Mouse (Mus musculus) heart, embryonic 10.5 days (tissue): ENCODE measurements around the gene Padi1. TPM values are rescaled to one million over a fixed set of nuclear protein-coding genes. Genes with fewer than 3 reads are reported as not detected.

Experiments
- DNase-seq: peaks from one replicate; pipeline ENCODE4 v3.0.0-alpha.2; 2017; ENCODE audit warnings: low spot score
- H3K27ac ChIP-seq: fragments of 300-500 bp; sonication (generic); 2 replicates; pipeline ENCODE4 v1.5.1; 2016; ENCODE audit warnings: mild to moderate bottlenecking
- H3K27me3 ChIP-seq: fragments of 300-500 bp; sonication (generic); 2 replicates; pipeline ENCODE4 v1.6.1; 2016; ENCODE audit warnings: mild to moderate bottlenecking; ENCODE audit not compliant: poor library complexity, insufficient read depth, severe bottlenecking
- H3K36me3 ChIP-seq: fragments of 300-500 bp; sonication (generic); 2 replicates; pipeline ENCODE4 v1.6.1; 2016; ENCODE audit warnings: mild to moderate bottlenecking, moderate library complexity
- H3K4me1 ChIP-seq: fragments of 300-500 bp; sonication (generic); 2 replicates; pipeline ENCODE4 v1.6.1; 2016; ENCODE audit warnings: mild to moderate bottlenecking
- H3K4me3 ChIP-seq: fragments of 300-500 bp; sonication (generic); 2 replicates; pipeline ENCODE4 v1.5.1; 2016; ENCODE audit warnings: mild to moderate bottlenecking, moderate library complexity
- H3K9me3 ChIP-seq: fragments of 300-500 bp; sonication (generic); 2 replicates; pipeline ENCODE4 v1.6.1; 2016; ENCODE audit warnings: mild to moderate bottlenecking, moderate library complexity
- WGBS: fragments of 180-500 bp; shearing (Covaris S2); methylation state at CpG from one replicate; pipeline ENCODE4 v1.1.7; 2016; 5-methylcytosine and 5-hydroxymethylcytosine counted together
- polyA plus RNA-seq: library from polyadenylated mRNA; unstranded; fragments of >200 nt; fragmentation: Nextera tagmentation; extraction: Ambion mirVana; gene quantifications from 2 replicates; pipeline ENCODE4 v1.2.1, GENCODE M21; 2016

Gene Padi1
- polyA plus RNA-seq, 1 experiment from 2014 or later, result 0.16 TPM

- H3K36me3 ChIP-seq, result no peaks in the 10 kb centered on the region
- peaks cover 4% of the 10 kb centered on the region; the same call in 1 of the 2 replicates for H3K4me1 ChIP-seq
- peaks cover 6% of the 10 kb centered on the region; the same call in 1 of the 2 replicates for H3K9me3 ChIP-seq
- no peak overlapping the region for H3K27ac ChIP-seq
- H3K4me3 ChIP-seq, result no peak overlapping the region
- DNase-seq, result peak; percentile 72
- peaks cover 12% of the 10 kb centered on the region; the same call in 1 of the 2 replicates for H3K27me3 ChIP-seq
- WGBS, result 57% methylated on average over 6 of the region's 6 CpGs
These were observed 31.1 kb upstream of the Padi1 start for GRCm38 (mm10) chr4:140876681-140877080.

DNA sequence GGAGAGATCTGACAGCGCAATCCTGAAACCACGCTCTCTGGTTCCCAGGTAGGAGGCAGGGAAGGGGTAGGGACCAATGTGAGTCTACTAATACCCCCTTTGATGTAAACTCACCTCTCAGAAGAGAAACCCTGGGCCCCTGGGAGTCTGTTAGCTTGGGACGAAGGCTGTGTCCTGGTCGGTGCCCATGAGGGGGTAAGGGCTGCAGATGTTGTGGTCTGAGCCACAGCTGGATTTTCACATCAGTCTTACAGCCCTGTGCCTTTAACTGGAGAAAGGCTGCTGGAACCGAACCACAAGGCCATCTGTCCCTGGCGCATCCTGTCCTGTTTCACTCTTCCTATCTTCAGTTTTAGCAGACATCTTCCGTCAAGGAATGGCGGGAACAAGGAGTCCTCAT, 30.6 kb upstream of the Padi1 start:
- no peaks in the 10 kb centered on the region for H3K36me3 ChIP-seq
- 77% methylated on average over 8 of the region's 8 CpGs for WGBS
- H3K9me3 ChIP-seq, result peaks cover 6% of the 10 kb centered on the region; the same call in 1 of the 2 replicates
- DNase-seq, result peak; percentile 70
- no peak overlapping the region for H3K27ac ChIP-seq
- H3K4me1 ChIP-seq, result peaks cover 4% of the 10 kb centered on the region; the same call in 1 of the 2 replicates
- H3K27me3 ChIP-seq, result peaks cover 16% of the 10 kb centered on the region; the same call in 1 of the 2 replicates
- H3K4me3 ChIP-seq, result no peak overlapping the region

- peak; percentile 73 for DNase-seq
- H3K4me3 ChIP-seq, result no peak overlapping the region
- no peak overlapping the region for H3K27ac ChIP-seq
- no peaks in the 10 kb centered on the region for H3K36me3 ChIP-seq
- peaks cover 40% of the 10 kb centered on the region for H3K27me3 ChIP-seq
- H3K9me3 ChIP-seq, result peaks cover 6% of the 10 kb centered on the region; the same call in 1 of the 2 replicates
- WGBS, result 43% methylated on average over 11 of the region's 11 CpGs
- H3K4me1 ChIP-seq, result peaks cover 18% of the 10 kb centered on the region
These were observed 27.4 kb upstream of the Padi1 start for GRCm38 (mm10) chr4:140873011-140873410.

- H3K9me3 ChIP-seq, result peaks cover 6% of the 10 kb centered on the region; the same call in 1 of the 2 replicates
- no peak overlapping the region for H3K27ac ChIP-seq
- H3K4me1 ChIP-seq, result peaks cover 21% of the 10 kb centered on the region
- no peak overlapping the region for H3K4me3 ChIP-seq
- H3K36me3 ChIP-seq, result no peaks in the 10 kb centered on the region
- 66% methylated on average over 5 of the region's 5 CpGs for WGBS
- DNase-seq, result peak; percentile 64
- peaks cover 40% of the 10 kb centered on the region for H3K27me3 ChIP-seq
These were observed 27.1 kb upstream of the Padi1 start for GRCm38 (mm10) chr4:140872686-140872992.

DNA sequence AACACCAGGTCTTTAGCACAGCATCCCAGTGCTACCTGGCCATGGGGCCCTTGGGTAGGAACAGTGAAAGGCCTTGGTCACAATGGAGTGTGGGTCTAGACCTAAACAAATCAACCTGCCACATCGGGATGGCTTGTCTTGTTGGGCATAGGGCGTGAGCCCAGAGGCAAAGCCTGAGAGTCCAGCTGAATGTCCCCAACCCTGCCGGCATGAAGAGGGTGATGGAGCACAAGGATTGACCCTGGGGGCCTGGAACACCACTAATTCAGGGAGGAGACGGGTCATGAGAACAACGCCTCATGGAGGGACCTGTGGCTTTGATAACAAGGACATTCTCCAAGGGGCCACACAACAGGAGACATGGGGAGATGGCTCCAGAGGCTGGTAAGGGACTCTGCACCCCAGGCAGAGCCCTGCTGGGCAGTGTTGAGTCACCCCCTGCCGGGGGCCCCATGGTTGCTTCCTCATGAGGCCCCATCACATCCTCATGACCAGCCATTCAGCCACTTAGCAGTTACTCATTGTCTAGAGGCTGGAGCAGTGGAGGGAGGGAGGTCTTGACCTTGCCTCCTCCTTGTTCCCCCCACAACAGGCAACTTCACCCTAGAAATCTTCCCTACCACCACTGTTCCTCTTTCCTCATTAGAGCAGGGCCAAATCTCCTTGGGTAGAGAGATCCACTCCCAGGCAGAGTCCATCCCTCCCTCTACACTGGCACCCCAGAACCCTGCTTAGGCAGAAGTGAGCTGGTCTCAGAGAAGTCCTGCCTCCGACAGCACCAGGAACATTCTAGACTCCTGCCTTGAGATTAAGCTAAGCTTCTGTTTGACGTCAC, 26.5 kb upstream of the Padi1 start:
- Histone ChIP-seq H3K4me3 (no peak overlapping the region), H3K36me3 (no peaks in the 10 kb centered on the region), H3K27ac (no peak overlapping the region), H3K9me3 (peaks cover 6% of the 10 kb centered on the region; the same call in 1 of the 2 replicates), H3K4me1 (peaks cover 27% of the 10 kb centered on the region), H3K27me3 (peaks cover 40% of the 10 kb centered on the region)
- 75% methylated on average over 8 of the region's 8 CpGs for WGBS
- peak; percentile 64 for DNase-seq

DNA sequence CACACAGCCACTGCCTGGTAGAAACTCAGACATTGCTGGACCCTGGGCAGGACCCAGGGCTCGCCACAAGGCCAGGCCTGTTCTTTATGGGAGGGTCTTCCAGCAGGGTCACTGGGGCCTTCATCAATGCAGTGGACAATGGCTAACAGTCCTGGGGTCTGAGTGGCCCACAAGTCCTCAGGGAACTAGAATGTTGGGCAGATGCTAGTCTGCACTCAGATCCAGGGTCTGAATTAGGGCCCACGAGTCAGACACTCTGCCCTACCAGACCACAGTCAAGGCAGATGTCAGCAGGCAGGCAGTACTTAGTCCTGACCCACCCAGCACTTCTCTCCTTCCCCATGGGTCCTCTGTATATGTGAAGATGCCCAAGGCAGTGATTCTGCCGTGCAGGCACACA, 25.8 kb upstream of the Padi1 start:
- DNase-seq, result peak; percentile 58
- H3K4me3 ChIP-seq, result no peak overlapping the region
- peaks cover 33% of the 10 kb centered on the region for H3K27me3 ChIP-seq
- no peaks in the 10 kb centered on the region for H3K36me3 ChIP-seq
- 84% methylated on average over 3 of the region's 3 CpGs for WGBS
- peaks cover 31% of the 10 kb centered on the region for H3K4me1 ChIP-seq
- peaks cover 6% of the 10 kb centered on the region; the same call in 1 of the 2 replicates for H3K9me3 ChIP-seq
- no peak overlapping the region for H3K27ac ChIP-seq

- H3K27ac ChIP-seq, result no peak overlapping the region
- H3K9me3 ChIP-seq, result peaks cover 6% of the 10 kb centered on the region; the same call in 1 of the 2 replicates
- H3K27me3 ChIP-seq, result peaks cover 31% of the 10 kb centered on the region
- DNase-seq, result no peak
- no peaks in the 10 kb centered on the region for H3K36me3 ChIP-seq
- no peak overlapping the region for H3K4me3 ChIP-seq
- WGBS, result 77% methylated on average over 7 of the region's 7 CpGs
- peaks cover 31% of the 10 kb centered on the region for H3K4me1 ChIP-seq
These were observed 25.3 kb upstream of the Padi1 start for GRCm38 (mm10) chr4:140870876-140871275.

GRCm38 (mm10) chr4:140869945-140870344, 24.4 kb upstream of the Padi1 start:
- no peaks in the 10 kb centered on the region for H3K36me3 ChIP-seq
- H3K27me3 ChIP-seq, result peaks cover 31% of the 10 kb centered on the region
- no peak overlapping the region for H3K27ac ChIP-seq
- 90% methylated on average over 8 of the region's 8 CpGs for WGBS
- H3K9me3 ChIP-seq, result peaks cover 6% of the 10 kb centered on the region; the same call in 1 of the 2 replicates
- H3K4me1 ChIP-seq, result peaks cover 31% of the 10 kb centered on the region
- no peak overlapping the region for H3K4me3 ChIP-seq
- no peak for DNase-seq

DNA sequence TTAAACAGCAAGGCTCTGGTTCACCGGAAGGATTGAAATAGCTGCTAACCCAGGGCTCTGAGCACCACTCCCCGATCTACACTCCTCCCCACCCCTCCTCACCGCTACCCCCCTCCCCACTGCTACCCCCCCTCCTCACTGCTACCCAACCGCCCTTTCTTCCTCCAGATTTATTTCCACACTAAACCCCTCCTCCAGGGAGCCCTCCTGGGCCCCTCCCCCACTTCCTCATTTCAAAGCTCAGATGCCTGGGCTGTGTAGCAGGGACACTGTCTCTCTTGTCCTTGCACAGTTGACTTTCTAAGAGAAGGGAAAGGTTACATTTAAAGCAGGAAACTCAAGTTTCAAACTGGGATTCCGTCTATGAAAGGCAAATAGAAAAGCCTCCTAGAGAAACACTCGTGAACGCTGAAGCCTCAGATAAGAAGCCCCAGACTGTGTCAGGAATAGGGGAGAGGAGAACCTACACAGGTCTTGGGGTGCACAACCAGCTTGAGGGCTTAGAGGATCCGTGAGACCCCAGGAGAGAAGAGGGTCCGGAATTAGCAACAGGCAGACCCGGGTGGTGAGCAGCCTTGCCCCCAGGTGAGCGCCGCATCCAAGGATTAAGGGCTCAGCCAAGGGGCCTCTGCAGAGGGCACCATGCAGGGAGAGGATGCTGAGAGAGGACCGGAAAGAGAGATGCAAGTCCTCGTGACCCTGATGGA, 23.1 kb upstream of the Padi1 start:
- peaks cover 31% of the 10 kb centered on the region for H3K27me3 ChIP-seq
- peaks cover 31% of the 10 kb centered on the region for H3K4me1 ChIP-seq
- H3K9me3 ChIP-seq, result peaks cover 6% of the 10 kb centered on the region; the same call in 1 of the 2 replicates
- H3K36me3 ChIP-seq, result no peaks in the 10 kb centered on the region
- H3K27ac ChIP-seq, result peak overlapping the region; percentile 70
- no peak for DNase-seq
- 6% methylated on average over 14 of the region's 14 CpGs for WGBS
- peak overlapping the region; percentile 27 for H3K4me3 ChIP-seq

DNA sequence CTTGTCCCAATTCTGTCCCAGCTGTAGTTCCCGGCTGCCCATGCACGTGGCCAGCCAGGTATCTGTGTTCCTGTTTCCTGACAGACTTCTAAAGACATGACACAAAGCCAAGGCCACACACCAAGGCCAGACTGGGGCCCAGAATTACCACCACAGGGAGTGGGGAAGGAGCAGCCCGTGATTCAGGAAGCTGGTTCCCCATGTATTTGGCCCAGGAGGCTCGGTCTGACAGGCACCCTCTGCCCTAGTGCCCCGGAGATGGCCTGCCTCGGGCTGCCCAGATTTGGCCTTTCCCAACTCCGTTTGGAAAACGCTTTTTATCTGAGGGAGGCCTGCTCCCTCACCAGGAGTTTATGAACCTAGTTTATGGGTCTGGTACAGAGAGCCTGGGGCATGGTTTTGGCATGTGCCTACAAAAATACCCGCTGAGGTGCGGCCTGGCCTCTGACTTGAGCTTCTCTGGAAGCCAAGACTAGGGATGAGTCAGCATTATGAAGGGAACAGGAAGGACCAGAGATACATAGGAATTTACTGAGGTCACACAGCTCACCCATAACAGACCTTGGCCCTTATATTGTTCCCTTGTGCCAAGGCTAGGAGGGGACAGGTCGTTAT, 16.6 kb upstream of the Padi1 start:
- Histone ChIP-seq H3K36me3 (no peaks in the 10 kb centered on the region), H3K4me1 (peaks cover 38% of the 10 kb centered on the region), H3K27ac (no peak overlapping the region), H3K27me3 (peaks cover 15% of the 10 kb centered on the region), H3K4me3 (no peak overlapping the region), H3K9me3 (no peaks in the 10 kb centered on the region)
- 82% methylated on average over 11 of the region's 11 CpGs for WGBS
- no peak for DNase-seq

GRCm38 (mm10) chr4:140860767-140861147, 15.2 kb upstream of the Padi1 start:
- peaks cover 33% of the 10 kb centered on the region for H3K4me1 ChIP-seq
- WGBS, result 53% methylated on average over 7 of the region's 7 CpGs
- peaks cover 15% of the 10 kb centered on the region for H3K27me3 ChIP-seq
- H3K9me3 ChIP-seq, result no peaks in the 10 kb centered on the region
- peak overlapping the region; percentile 79 for H3K27ac ChIP-seq
- H3K4me3 ChIP-seq, result 0 out of 2 replicates have a peak overlapping the region, but pooled peaks have one; percentile 12
- no peaks in the 10 kb centered on the region for H3K36me3 ChIP-seq
- peak; percentile 84 for DNase-seq

- Histone ChIP-seq H3K36me3 (no peaks in the 10 kb centered on the region), H3K27ac (peak overlapping the region; percentile 79)
- whole genome bisulfite sequencing, result 33% methylated on average over 7 of the region's 7 CpGs
These were observed 14.7 kb upstream of the Padi1 start for GRCm38 (mm10) chr4:140860125-140860766.

More at GRCm38 (mm10) chr4:140860125-140860766, 14.7 kb upstream of the Padi1 start:
- H3K27me3 ChIP-seq, result peaks cover 15% of the 10 kb centered on the region
- H3K4me3 ChIP-seq, result no peak overlapping the region
- no peak for DNase-seq
- no peaks in the 10 kb centered on the region for H3K9me3 ChIP-seq
- peaks cover 33% of the 10 kb centered on the region for H3K4me1 ChIP-seq
